Mouse (Mus musculus): Measurements from ENCODE around the gene Tenm2. TPM values are rescaled to one million over a fixed set of nuclear protein-coding genes. Genes with fewer than 3 reads are reported as not detected.

Tenm2 gene
- polyA plus RNA-seq, 1 experiment from 2014 or later, result 30.2 TPM

DNA sequence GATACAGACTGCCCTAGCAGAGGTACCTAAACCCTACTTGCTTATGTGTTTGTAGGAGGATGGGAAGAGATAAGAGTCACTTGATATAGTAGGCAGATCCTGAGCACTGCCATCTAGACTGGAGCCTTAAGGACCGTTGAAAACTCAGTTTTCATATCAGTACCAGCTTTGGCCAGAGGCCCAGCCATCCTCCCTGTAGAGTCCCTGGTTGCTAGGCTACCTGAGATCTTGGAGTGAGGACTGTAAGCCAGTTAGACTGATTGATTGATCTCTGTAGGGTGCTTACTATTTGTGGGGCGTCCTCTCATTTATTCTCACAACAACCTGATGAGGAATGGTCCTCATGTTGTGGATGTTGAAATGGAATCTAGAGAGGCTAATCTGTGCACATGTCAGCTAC, 1041.4 kb downstream of the Tenm2 start:
- Histone ChIP-seq H3K4me3 (replicated peaks; ENCODE audit: low read length) (no peak overlapping the region), H3K9me3 (ENCODE audit: control insufficient read depth, low read length) (no peaks in the 10 kb centered on the region), H3K27ac (no peak overlapping the region), H3K36me3 (replicated peaks; ENCODE audit: control insufficient read depth, insufficient read depth) (no peaks in the 10 kb centered on the region), H3K4me1 (replicated peaks; ENCODE audit: control insufficient read depth, insufficient read depth, low read length) (no peaks in the 10 kb centered on the region; the same call in none of the 2 replicates), H3K9ac (no peak overlapping the region), H3K4me2 (replicated peaks) (no peak overlapping the region), H3K27me3 (ENCODE audit: control insufficient read depth, insufficient read depth, low read length) (no peaks in the 10 kb centered on the region)
- WGBS, result 52% methylated on average over 2 of the region's 2 CpGs
- DNase-seq (ENCODE audit: low spot score), result no peak
- ATAC-seq (ENCODE audit: low FRiP score), result peak; percentile 66; the same call in 1 of the 2 replicates

- Histone ChIP-seq H3K36me3 (replicated peaks; ENCODE audit: control insufficient read depth, insufficient read depth) (0 out of 2 replicates have a peak, but pooled peaks cover 1% of the 10 kb centered on the region), H3K9me3 (ENCODE audit: control insufficient read depth, low read length) (no peaks in the 10 kb centered on the region), H3K27me3 (ENCODE audit: control insufficient read depth, insufficient read depth, low read length) (no peaks in the 10 kb centered on the region), H3K4me1 (replicated peaks; ENCODE audit: control insufficient read depth, insufficient read depth, low read length) (no peaks in the 10 kb centered on the region), H3K4me3 (replicated peaks; ENCODE audit: low read length) (no peak overlapping the region), H3K4me2 (replicated peaks) (no peak overlapping the region), H3K9ac (no peak overlapping the region), H3K27ac (no peak overlapping the region)
- no peak for DNase-seq (ENCODE audit: low spot score)
- peak; percentile 37; the same call in 1 of the 2 replicates for ATAC-seq (ENCODE audit: low FRiP score)
- WGBS, result 66% methylated on average over 7 of the region's 7 CpGs
These were observed 1059.7 kb downstream of the Tenm2 start for GRCm38 (mm10) chr11:36176106-36176505.

GRCm38 (mm10) chr11:36173076-36173690, 1062.6 kb downstream of the Tenm2 start:
- Histone ChIP-seq H3K9me3 (ENCODE audit: control insufficient read depth, low read length) (no peaks in the 10 kb centered on the region), H3K36me3 (replicated peaks; ENCODE audit: control insufficient read depth, insufficient read depth) (0 out of 2 replicates have a peak, but pooled peaks cover 5% of the 10 kb centered on the region), H3K27ac (no peak overlapping the region), H3K4me1 (replicated peaks; ENCODE audit: control insufficient read depth, insufficient read depth, low read length) (no peaks in the 10 kb centered on the region), H3K27me3 (ENCODE audit: control insufficient read depth, insufficient read depth, low read length) (no peaks in the 10 kb centered on the region), H3K4me3 (replicated peaks; ENCODE audit: low read length) (no peak overlapping the region), H3K4me2 (replicated peaks) (no peak overlapping the region), H3K9ac (no peak overlapping the region)
- DNase-seq (ENCODE audit: low spot score) (no peak), ATAC-seq (ENCODE audit: low FRiP score) (no peak)
- WGBS, result 44% methylated on average over 11 of the region's 11 CpGs

DNA sequence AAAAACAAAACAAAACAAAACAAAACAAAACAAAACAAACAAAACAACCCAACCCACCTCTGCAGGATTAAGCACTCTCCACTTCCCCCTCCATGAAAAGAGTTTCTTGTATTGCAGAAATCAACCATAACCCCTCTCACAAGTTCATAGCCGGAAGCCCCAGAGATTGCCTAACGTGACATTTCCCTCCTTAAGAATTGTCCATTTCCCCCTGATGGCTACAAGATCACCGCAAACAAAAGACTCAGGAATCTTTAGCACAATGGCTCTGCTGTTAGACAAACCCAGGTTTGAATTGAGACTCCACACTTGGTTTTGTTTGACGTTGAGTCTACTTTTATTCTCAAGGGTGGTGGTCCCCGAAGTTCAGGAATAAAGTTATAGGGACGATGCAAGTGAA, 1063.2 kb downstream of the Tenm2 start:
- H3K36me3 ChIP-seq (replicated peaks; ENCODE audit: control insufficient read depth, insufficient read depth), result 0 out of 2 replicates have a peak, but pooled peaks cover 5% of the 10 kb centered on the region
- H3K4me2 ChIP-seq (replicated peaks), result no peak overlapping the region
- H3K4me3 ChIP-seq (replicated peaks; ENCODE audit: low read length), result no peak overlapping the region
- H3K9ac ChIP-seq, result no peak overlapping the region
- DNase-seq (ENCODE audit: low spot score) (no peak), ATAC-seq (ENCODE audit: low FRiP score) (no peak)
- H3K4me1 ChIP-seq (replicated peaks; ENCODE audit: control insufficient read depth, insufficient read depth, low read length), result no peaks in the 10 kb centered on the region
- no peaks in the 10 kb centered on the region for H3K9me3 ChIP-seq (ENCODE audit: control insufficient read depth, low read length)
- H3K27ac ChIP-seq, result no peak overlapping the region
- 47% methylated on average over 6 of the region's 6 CpGs for WGBS
- H3K27me3 ChIP-seq (ENCODE audit: control insufficient read depth, insufficient read depth, low read length), result no peaks in the 10 kb centered on the region

DNA sequence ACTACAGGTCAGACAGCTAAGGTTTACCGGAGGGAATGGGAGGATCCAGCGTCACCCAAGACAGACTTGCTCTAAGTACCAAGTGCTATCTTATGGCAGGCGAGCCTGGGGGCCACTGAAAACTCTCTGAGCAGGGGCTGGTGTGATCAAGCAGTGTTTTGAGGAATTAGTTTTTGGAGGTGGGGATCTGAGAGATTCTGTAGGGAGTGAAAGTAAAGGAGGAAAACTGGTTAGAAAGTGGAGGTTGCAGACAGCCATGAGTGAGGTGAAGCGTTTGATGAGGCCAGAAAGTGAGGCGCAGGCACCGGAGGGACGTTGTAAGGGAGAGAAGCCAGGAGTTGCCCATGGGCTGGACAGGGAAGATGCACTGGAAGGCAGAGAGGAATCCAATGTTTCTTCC, 1063.8 kb downstream of the Tenm2 start:
- Histone ChIP-seq H3K27me3 (ENCODE audit: control insufficient read depth, insufficient read depth, low read length) (no peaks in the 10 kb centered on the region), H3K36me3 (replicated peaks; ENCODE audit: control insufficient read depth, insufficient read depth) (0 out of 2 replicates have a peak, but pooled peaks cover 5% of the 10 kb centered on the region), H3K4me2 (replicated peaks) (no peak overlapping the region), H3K9ac (no peak overlapping the region), H3K9me3 (ENCODE audit: control insufficient read depth, low read length) (no peaks in the 10 kb centered on the region), H3K4me1 (replicated peaks; ENCODE audit: control insufficient read depth, insufficient read depth, low read length) (no peaks in the 10 kb centered on the region), H3K27ac (no peak overlapping the region), H3K4me3 (replicated peaks; ENCODE audit: low read length) (no peak overlapping the region)
- DNase-seq (ENCODE audit: low spot score), result no peak
- ATAC-seq (ENCODE audit: low FRiP score), result no peak
- WGBS, result 95% methylated on average over 7 of the region's 7 CpGs

- 91% methylated on average over 12 of the region's 12 CpGs for WGBS
- ATAC-seq (ENCODE audit: low FRiP score), result no peak
- Histone ChIP-seq H3K36me3 (replicated peaks; ENCODE audit: control insufficient read depth, insufficient read depth) (0 out of 2 replicates have a peak, but pooled peaks cover 5% of the 10 kb centered on the region), H3K27ac (no peak overlapping the region), H3K4me2 (replicated peaks) (no peak overlapping the region), H3K9ac (no peak overlapping the region), H3K9me3 (ENCODE audit: control insufficient read depth, low read length) (no peaks in the 10 kb centered on the region), H3K4me3 (replicated peaks; ENCODE audit: low read length) (no peak overlapping the region), H3K27me3 (ENCODE audit: control insufficient read depth, insufficient read depth, low read length) (no peaks in the 10 kb centered on the region), H3K4me1 (replicated peaks; ENCODE audit: control insufficient read depth, insufficient read depth, low read length) (no peaks in the 10 kb centered on the region)
- DNase-seq (ENCODE audit: low spot score), result no peak
These were observed 1064.5 kb downstream of the Tenm2 start for GRCm38 (mm10) chr11:36171221-36171620.

GRCm38 (mm10) chr11:36169738-36170137, 1066.0 kb downstream of the Tenm2 start:
- 0 out of 2 replicates have a peak, but pooled peaks cover 5% of the 10 kb centered on the region for H3K36me3 ChIP-seq (replicated peaks; ENCODE audit: control insufficient read depth, insufficient read depth)
- ATAC-seq (ENCODE audit: low FRiP score) (no peak), DNase-seq (ENCODE audit: low spot score) (no peak)
- no peaks in the 10 kb centered on the region for H3K27me3 ChIP-seq (ENCODE audit: control insufficient read depth, insufficient read depth, low read length)
- 75% methylated on average over 4 of the region's 4 CpGs for WGBS
- H3K9me3 ChIP-seq (ENCODE audit: control insufficient read depth, low read length), result no peaks in the 10 kb centered on the region
- no peaks in the 10 kb centered on the region for H3K4me1 ChIP-seq (replicated peaks; ENCODE audit: control insufficient read depth, insufficient read depth, low read length)
- no peak overlapping the region for H3K9ac ChIP-seq
- H3K4me3 ChIP-seq (replicated peaks; ENCODE audit: low read length), result no peak overlapping the region
- no peak overlapping the region for H3K4me2 ChIP-seq (replicated peaks)
- H3K27ac ChIP-seq, result no peak overlapping the region

DNA sequence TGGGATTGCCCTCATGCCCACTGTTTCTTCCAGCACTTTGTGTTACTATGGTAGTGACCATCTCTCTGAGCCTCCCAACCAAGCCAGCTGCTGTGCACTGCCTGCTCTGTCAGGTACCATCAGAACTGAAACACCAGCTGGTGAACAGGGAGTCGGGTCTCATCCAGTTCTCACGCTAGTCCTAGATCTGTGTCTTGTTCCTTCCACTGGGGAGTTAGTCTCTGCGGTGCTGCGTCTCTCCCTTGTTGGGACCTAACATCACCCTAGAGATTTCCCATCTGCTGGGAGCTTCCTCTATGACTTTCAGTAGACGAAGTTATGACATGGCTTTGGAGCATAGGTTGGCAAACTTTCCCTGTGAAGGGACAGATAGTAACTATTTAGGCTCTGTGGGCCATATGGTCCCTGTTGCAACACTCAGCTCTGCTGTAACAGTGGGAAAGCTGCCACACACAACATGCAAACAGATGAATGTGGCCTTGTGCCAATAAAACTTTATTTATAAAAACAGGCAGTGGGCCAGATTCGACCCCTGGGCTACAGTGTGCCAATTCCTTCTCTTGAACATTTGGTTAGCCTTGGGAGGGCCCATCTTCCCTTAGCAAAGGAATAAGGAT, 1066.7 kb downstream of the Tenm2 start:
- Histone ChIP-seq H3K9ac (no peak overlapping the region), H3K36me3 (replicated peaks; ENCODE audit: control insufficient read depth, insufficient read depth) (0 out of 2 replicates have a peak, but pooled peaks cover 5% of the 10 kb centered on the region), H3K4me3 (replicated peaks; ENCODE audit: low read length) (no peak overlapping the region), H3K4me2 (replicated peaks) (no peak overlapping the region), H3K27me3 (ENCODE audit: control insufficient read depth, insufficient read depth, low read length) (no peaks in the 10 kb centered on the region), H3K27ac (no peak overlapping the region), H3K4me1 (replicated peaks; ENCODE audit: control insufficient read depth, insufficient read depth, low read length) (no peaks in the 10 kb centered on the region), H3K9me3 (ENCODE audit: control insufficient read depth, low read length) (no peaks in the 10 kb centered on the region)
- DNase-seq (ENCODE audit: low spot score) (no peak), ATAC-seq (ENCODE audit: low FRiP score) (peak; percentile 27; the same call in 1 of the 2 replicates)
- WGBS, result 85% methylated on average over 6 of the region's 6 CpGs

DNA sequence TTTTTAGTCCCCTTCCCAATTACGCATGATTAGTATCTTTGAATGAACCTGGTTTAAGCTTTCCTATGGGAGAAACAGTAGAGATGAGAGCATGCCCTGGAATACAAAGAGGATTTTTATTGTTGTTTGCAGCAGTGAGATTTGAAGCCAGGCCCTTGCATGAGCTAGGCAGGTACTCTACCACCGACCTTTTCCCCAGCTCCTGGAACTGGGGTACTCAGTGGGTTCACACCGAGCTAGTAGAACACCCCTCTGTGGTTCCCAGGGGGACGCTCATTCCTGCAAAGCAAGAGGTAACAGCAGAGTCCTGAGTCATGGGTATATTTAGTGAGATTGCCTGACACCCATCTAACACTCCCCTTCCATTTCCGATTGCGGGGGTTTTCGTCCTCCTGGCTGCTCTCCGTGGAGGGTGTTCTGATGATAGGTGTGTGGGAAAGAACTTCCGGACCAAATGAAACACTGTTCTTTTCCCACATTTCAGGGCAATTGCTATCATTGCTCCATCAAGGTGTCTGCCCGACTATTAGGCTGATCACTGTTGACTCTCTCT, 1067.9 kb downstream of the Tenm2 start:
- DNase-seq (ENCODE audit: low spot score) (no peak), ATAC-seq (ENCODE audit: low FRiP score) (no peak)
- WGBS, result 89% methylated on average over 10 of the region's 10 CpGs
- Histone ChIP-seq H3K9ac (no peak overlapping the region), H3K4me1 (replicated peaks; ENCODE audit: control insufficient read depth, insufficient read depth, low read length) (no peaks in the 10 kb centered on the region), H3K36me3 (replicated peaks; ENCODE audit: control insufficient read depth, insufficient read depth) (peaks cover 6% of the 10 kb centered on the region), H3K27me3 (ENCODE audit: control insufficient read depth, insufficient read depth, low read length) (no peaks in the 10 kb centered on the region), H3K4me2 (replicated peaks) (no peak overlapping the region), H3K9me3 (ENCODE audit: control insufficient read depth, low read length) (no peaks in the 10 kb centered on the region), H3K4me3 (replicated peaks; ENCODE audit: low read length) (no peak overlapping the region), H3K27ac (no peak overlapping the region)
